Mouse (Mus musculus) duodenum, adult 2 months (tissue): Measurements from ENCODE around the gene 9430015G10Rik. TPM values are rescaled to one million over a fixed set of nuclear protein-coding genes. Genes with fewer than 3 reads are reported as not detected.

Source experiments
- polyA plus RNA-seq: library from polyadenylated mRNA; depleted of rRNA; stranded (reverse); fragments of >200 nt; gene quantifications from 2 replicates; pipeline ENCODE4 v1.2.3, GENCODE M21; 2012; ENCODE audit warnings: low replicate concordance; rRNA removed

Gene 9430015G10Rik
- polyA plus RNA-seq, result 8.9 and 11.4 TPM in 2 replicates

DNA sequence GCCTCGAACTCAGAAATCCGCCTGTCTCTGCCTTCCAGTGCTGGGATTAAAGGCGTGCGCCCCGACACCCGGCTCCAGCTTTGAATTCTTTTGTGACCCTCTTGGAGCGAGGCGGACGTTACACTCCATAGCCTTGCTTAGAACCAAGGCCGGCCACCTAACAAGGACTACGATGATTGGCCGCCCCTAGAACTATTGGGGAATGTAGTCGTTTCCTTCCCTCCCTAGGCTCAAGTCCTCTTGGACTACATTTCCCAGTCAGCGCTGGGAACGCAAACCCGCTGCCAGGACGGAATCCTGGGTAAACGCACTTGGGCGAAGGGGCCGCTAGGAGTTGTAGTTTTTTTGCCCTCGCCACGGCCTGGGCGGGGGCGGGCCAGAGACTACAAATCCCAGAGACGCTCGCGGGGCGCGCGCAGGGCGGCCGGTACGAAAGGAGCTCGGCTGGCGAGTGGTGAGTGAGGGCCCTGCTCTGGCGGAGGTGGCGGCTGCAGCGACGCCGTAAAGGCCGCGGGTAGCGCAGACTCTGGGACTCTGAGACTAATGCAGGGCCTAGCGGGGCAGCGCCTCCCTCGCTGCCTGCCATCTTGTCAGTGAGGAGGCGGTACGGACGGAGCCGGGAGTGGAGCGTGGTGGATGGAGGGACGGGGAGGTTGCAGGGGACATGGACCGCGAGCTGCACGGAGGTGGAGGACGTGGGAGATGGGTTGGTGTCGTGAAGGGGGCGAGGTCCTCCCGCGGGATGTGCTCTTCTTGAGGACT is at the start of gene 9430015G10Rik:
Gene 9430015G10Rik (plus strand): TSS at position 413 of the 762 bp plus-strand sequence.

DNA sequence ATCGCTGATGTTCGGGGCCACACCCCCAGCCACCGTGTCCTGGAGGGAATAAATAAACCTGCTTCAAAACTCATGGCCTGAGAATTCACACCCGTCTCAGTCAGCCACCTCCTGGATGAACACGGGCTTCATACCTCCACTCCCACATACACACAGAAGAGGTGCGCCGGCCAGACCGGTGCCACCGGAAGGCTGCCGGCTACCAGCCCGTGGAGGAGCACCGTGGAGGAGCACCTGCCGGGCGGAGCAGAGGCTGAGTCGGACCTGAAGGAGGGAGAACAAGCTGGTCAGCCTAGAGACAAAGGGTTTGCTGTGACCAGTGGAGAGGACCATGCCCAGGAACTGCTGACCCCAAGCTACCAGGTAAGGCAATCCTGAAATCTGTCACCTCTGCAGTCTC is 20.7 kb downstream of the 9430015G10Rik start, which contains the start of gene Rnf223:
Gene Rnf223 (plus strand): TSS at position 78 of the 400 bp plus-strand sequence.

Other genes with a start within 250 kb of the 9430015G10Rik start
- gene Tas1r3, start 246.6 kb upstream of the 9430015G10Rik start, polyA plus RNA-seq, result 1.1 and 1.2 TPM in 2 replicates
- 56.0 and 86.9 TPM in 2 replicates for gene Cptp, start 240.5 kb upstream of the 9430015G10Rik start, polyA plus RNA-seq
- 14.6 and 19.2 TPM in 2 replicates for gene Ints11, start 240.4 kb upstream of the 9430015G10Rik start, polyA plus RNA-seq
- 30.9 and 65.5 TPM in 2 replicates for gene Pusl1, start 218.2 kb upstream of the 9430015G10Rik start, polyA plus RNA-seq
- 13.3 and 14.8 TPM in 2 replicates for gene Acap3, start 218.2 kb upstream of the 9430015G10Rik start, polyA plus RNA-seq
- gene Ube2j2, start 166.2 kb upstream of the 9430015G10Rik start, polyA plus RNA-seq, result 123 and 179 TPM in 2 replicates
- 121 and 260 TPM in 2 replicates for gene C1qtnf12, start 147.7 kb upstream of the 9430015G10Rik start, polyA plus RNA-seq
- gene B3galt6, start 117.3 kb upstream of the 9430015G10Rik start, polyA plus RNA-seq, result 5.3 and 6.9 TPM in 2 replicates
- gene Sdf4, start 117.1 kb upstream of the 9430015G10Rik start, polyA plus RNA-seq, result 44.0 and 69.6 TPM in 2 replicates
- gene Tnfrsf4, start 96.1 kb upstream of the 9430015G10Rik start, polyA plus RNA-seq, result 3.6 and 6.5 TPM in 2 replicates
- gene Tnfrsf18, start 83.8 kb upstream of the 9430015G10Rik start, polyA plus RNA-seq, result 2.5 and 3.5 TPM in 2 replicates
- gene Ttll10, start 50.6 kb upstream of the 9430015G10Rik start, polyA plus RNA-seq, result 5.6 and 8.2 TPM in 2 replicates
- 0.29 and 0.46 TPM in 2 replicates for gene Rnf223, start 20.5 kb downstream of the 9430015G10Rik start, polyA plus RNA-seq
- gene Agrn, start 87.5 kb downstream of the 9430015G10Rik start, polyA plus RNA-seq, result 68.8 and 73.3 TPM in 2 replicates
- 7.9 and 66.7 TPM in 2 replicates for gene Isg15, start 90.8 kb downstream of the 9430015G10Rik start, polyA plus RNA-seq
- 0.83 and 1.7 TPM in 2 replicates for gene AW011738, start 93.3 kb downstream of the 9430015G10Rik start, polyA plus RNA-seq
- gene Perm1, start 105.9 kb downstream of the 9430015G10Rik start, polyA plus RNA-seq, result 0.06 and 0.07 TPM in 2 replicates
- gene Plekhn1, start 124.9 kb downstream of the 9430015G10Rik start, polyA plus RNA-seq, result 34.8 and 35.6 TPM in 2 replicates
- 32.3 and 40.0 TPM in 2 replicates for gene Noc2l, start 126.0 kb downstream of the 9430015G10Rik start, polyA plus RNA-seq
- 0.28 and 1.1 TPM in 2 replicates for gene Samd11, start 145.7 kb downstream of the 9430015G10Rik start, polyA plus RNA-seq
- gene Vmn2r-ps159, start 221.1 kb downstream of the 9430015G10Rik start, polyA plus RNA-seq, result not detected in 2 replicates